Mouse (Mus musculus): Measurements from ENCODE around the gene Sbno2. TPM values are rescaled to one million over a fixed set of nuclear protein-coding genes. Genes with fewer than 3 reads are reported as not detected.
A peak's percentile ranks its signal among the peaks of the same experiment; 100 is the strongest.

The Sbno2 gene
- polyA plus RNA-seq, 1 experiment from 2014 or later, result 13.2 TPM

DNA sequence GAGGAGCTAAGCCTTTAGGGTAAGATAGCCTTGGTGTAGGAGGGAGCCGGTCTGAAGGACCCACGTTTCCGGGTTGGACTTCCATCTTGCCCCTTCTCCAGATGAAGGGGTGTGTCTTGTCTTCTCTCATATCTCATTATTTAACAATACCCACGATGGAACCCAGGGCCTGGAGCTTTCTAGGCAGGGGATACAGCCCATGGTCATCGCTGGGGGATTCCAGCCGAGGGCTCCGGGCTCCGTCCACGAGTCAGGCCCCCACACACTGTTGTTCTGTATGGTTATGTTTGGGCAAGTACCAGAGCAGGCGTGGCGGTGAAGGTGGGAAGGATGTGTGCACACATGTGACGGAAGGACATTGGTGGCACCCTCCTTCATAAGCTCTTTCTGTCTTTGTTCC is 38.8 kb upstream of the Sbno2 start:
- no peaks in the 10 kb centered on the region for H3K27me3 ChIP-seq (ENCODE audit: control insufficient read depth, insufficient read depth, low read length)
- no peak overlapping the region for H3K4me2 ChIP-seq (replicated peaks; ENCODE audit: low read depth, low read length)
- no peaks in the 10 kb centered on the region for H3K9me3 ChIP-seq (ENCODE audit: control insufficient read depth, low read depth, low read length)
- 90% methylated on average over 12 of the region's 12 CpGs for WGBS
- no peak for ATAC-seq (ENCODE audit: insufficient number of reproducible peaks, insufficient read depth, low FRiP score, low read depth)
- H3K4me3 ChIP-seq (ENCODE audit: low read depth, low read length), result no peak overlapping the region
- H3K27ac ChIP-seq (ENCODE audit: low read length), result no peak overlapping the region
- peaks cover 33% of the 10 kb centered on the region for H3K4me1 ChIP-seq (ENCODE audit: control insufficient read depth, insufficient read depth, low read length)
- no peak overlapping the region for H3K9ac ChIP-seq (replicated peaks; ENCODE audit: low read depth, low read length)
- H3K36me3 ChIP-seq (ENCODE audit: control insufficient read depth, insufficient read depth, low read length), result peaks cover 27% of the 10 kb centered on the region; the same call in 1 of the 2 replicates

DNA sequence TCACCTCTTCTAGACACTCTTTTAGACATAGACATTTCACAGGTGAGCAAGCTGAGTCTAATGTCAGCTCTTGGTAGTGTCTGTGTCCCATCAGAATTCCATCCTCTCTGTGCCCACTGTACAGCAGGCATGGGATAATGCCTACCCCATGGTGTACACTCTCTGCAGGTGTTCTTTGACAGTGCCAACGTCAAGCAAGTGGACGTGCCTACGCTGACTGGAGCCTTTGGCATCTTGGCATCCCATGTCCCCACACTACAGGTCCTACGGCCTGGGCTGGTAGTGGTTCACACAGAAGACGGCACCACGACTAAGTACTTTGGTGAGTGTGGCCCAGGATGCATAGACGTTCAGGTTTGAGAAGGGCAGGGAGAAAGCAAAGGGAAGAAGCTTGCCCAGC is 38.3 kb upstream of the Sbno2 start:
- Histone ChIP-seq H3K9me3 (ENCODE audit: control insufficient read depth, low read depth, low read length) (no peaks in the 10 kb centered on the region), H3K4me1 (ENCODE audit: control insufficient read depth, insufficient read depth, low read length) (peaks cover 33% of the 10 kb centered on the region), H3K27ac (ENCODE audit: low read length) (no peak overlapping the region), H3K9ac (replicated peaks; ENCODE audit: low read depth, low read length) (no peak overlapping the region; the same call in 1 of the 2 replicates), H3K27me3 (ENCODE audit: control insufficient read depth, insufficient read depth, low read length) (no peaks in the 10 kb centered on the region), H3K36me3 (ENCODE audit: control insufficient read depth, insufficient read depth, low read length) (peaks cover 27% of the 10 kb centered on the region; the same call in 1 of the 2 replicates), H3K4me2 (replicated peaks; ENCODE audit: low read depth, low read length) (no peak overlapping the region), H3K4me3 (ENCODE audit: low read depth, low read length) (no peak overlapping the region)
- ATAC-seq (ENCODE audit: insufficient number of reproducible peaks, insufficient read depth, low FRiP score, low read depth), result no peak
- WGBS, result 93% methylated on average over 7 of the region's 7 CpGs

- Histone ChIP-seq H3K4me1 (ENCODE audit: control insufficient read depth, insufficient read depth, low read length) (peaks cover 37% of the 10 kb centered on the region), H3K27me3 (ENCODE audit: control insufficient read depth, insufficient read depth, low read length) (no peaks in the 10 kb centered on the region), H3K4me2 (replicated peaks; ENCODE audit: low read depth, low read length) (peak overlapping the region; percentile 65), H3K9me3 (ENCODE audit: control insufficient read depth, low read depth, low read length) (no peaks in the 10 kb centered on the region), H3K4me3 (ENCODE audit: low read depth, low read length) (peak overlapping the region; percentile 66), H3K9ac (replicated peaks; ENCODE audit: low read depth, low read length) (peak overlapping the region; percentile 76), H3K27ac (ENCODE audit: low read length) (peak overlapping the region; percentile 80), H3K36me3 (ENCODE audit: control insufficient read depth, insufficient read depth, low read length) (peaks cover 27% of the 10 kb centered on the region; the same call in 1 of the 2 replicates)
- under 1% methylated on average over 15 of the region's 15 CpGs for WGBS
- no peak for ATAC-seq (ENCODE audit: insufficient number of reproducible peaks, insufficient read depth, low FRiP score, low read depth)
Measured at GRCm38 (mm10) chr10:80142530-80142925, 37.2 kb upstream of the Sbno2 start.

GRCm38 (mm10) chr10:80141786-80142529 is 36.6 kb upstream of the Sbno2 start:
- Histone ChIP-seq H3K4me3 (ENCODE audit: low read depth, low read length) (peak overlapping the region; percentile 66), H3K9ac (replicated peaks; ENCODE audit: low read depth, low read length) (peak overlapping the region; percentile 76), H3K36me3 (ENCODE audit: control insufficient read depth, insufficient read depth, low read length) (peaks cover 27% of the 10 kb centered on the region; the same call in 1 of the 2 replicates), H3K9me3 (ENCODE audit: control insufficient read depth, low read depth, low read length) (no peaks in the 10 kb centered on the region), H3K27ac (ENCODE audit: low read length) (peak overlapping the region; percentile 80), H3K4me2 (replicated peaks; ENCODE audit: low read depth, low read length) (peak overlapping the region; percentile 65), H3K4me1 (ENCODE audit: control insufficient read depth, insufficient read depth, low read length) (peaks cover 37% of the 10 kb centered on the region), H3K27me3 (ENCODE audit: control insufficient read depth, insufficient read depth, low read length) (0 out of 2 replicates have a peak, but pooled peaks cover 3% of the 10 kb centered on the region)
- peak; percentile 88 for ATAC-seq (ENCODE audit: insufficient number of reproducible peaks, insufficient read depth, low FRiP score, low read depth)
- under 1% methylated on average over 43 of the region's 43 CpGs for WGBS

- 0 out of 2 replicates have a peak, but pooled peaks cover 7% of the 10 kb centered on the region for H3K27me3 ChIP-seq (ENCODE audit: control insufficient read depth, insufficient read depth, low read length)
- H3K4me2 ChIP-seq (replicated peaks; ENCODE audit: low read depth, low read length), result peak overlapping the region; percentile 65
- H3K4me1 ChIP-seq (ENCODE audit: control insufficient read depth, insufficient read depth, low read length), result peaks cover 32% of the 10 kb centered on the region
- WGBS, result under 1% methylated on average over 29 of the region's 29 CpGs
- ATAC-seq (ENCODE audit: insufficient number of reproducible peaks, insufficient read depth, low FRiP score, low read depth), result peak; percentile 67
- H3K4me3 ChIP-seq (ENCODE audit: low read depth, low read length), result peak overlapping the region; percentile 66
- peak overlapping the region; percentile 88 for H3K27ac ChIP-seq (ENCODE audit: low read length)
- H3K9me3 ChIP-seq (ENCODE audit: control insufficient read depth, low read depth, low read length), result no peaks in the 10 kb centered on the region
- H3K9ac ChIP-seq (replicated peaks; ENCODE audit: low read depth, low read length), result no peak overlapping the region
- H3K36me3 ChIP-seq (ENCODE audit: control insufficient read depth, insufficient read depth, low read length), result peaks cover 27% of the 10 kb centered on the region; the same call in 1 of the 2 replicates
Measured at GRCm38 (mm10) chr10:80141243-80141642, 35.9 kb upstream of the Sbno2 start.

DNA sequence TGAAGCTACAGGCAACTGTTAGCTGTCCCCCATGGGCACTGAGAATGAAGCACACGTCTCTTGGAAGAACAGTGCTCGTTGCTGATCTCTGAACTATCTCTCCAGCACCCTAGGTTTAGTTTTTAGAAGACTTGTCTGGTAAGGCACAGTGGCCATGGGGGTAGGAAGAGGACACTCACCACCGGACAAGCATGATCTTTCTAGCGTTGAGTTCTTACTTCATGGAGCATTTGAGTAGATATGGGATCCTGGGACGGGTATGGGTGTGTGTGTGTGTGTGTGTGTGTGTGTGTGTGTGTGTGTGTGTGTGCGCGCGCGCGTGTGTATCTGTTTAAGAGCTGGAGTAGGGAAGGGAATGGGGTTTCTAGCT is 35.3 kb upstream of the Sbno2 start, which contains the start of gene Cbarp:
Cbarp (minus strand) TSS at position 170 of the 370 bp plus-strand sequence.
- H3K4me2 ChIP-seq (replicated peaks; ENCODE audit: low read depth, low read length), result peak within 1 kb of the TSS; percentile 65
- ATAC-seq (ENCODE audit: insufficient number of reproducible peaks, insufficient read depth, low FRiP score, low read depth), result no peak
- 69% methylated on average over 10 of the region's 10 CpGs for WGBS
- H3K9ac ChIP-seq (replicated peaks; ENCODE audit: low read depth, low read length), result no peak within 1 kb of the TSS
- H3K4me3 ChIP-seq (ENCODE audit: low read depth, low read length), result peak within 1 kb of the TSS; percentile 66
- H3K4me1 ChIP-seq (ENCODE audit: control insufficient read depth, insufficient read depth, low read length), result peaks cover 26% of the 10 kb centered on the region
- H3K27me3 ChIP-seq (ENCODE audit: control insufficient read depth, insufficient read depth, low read length), result 0 out of 2 replicates have a peak, but pooled peaks cover 7% of the 10 kb centered on the region
- H3K9me3 ChIP-seq (ENCODE audit: control insufficient read depth, low read depth, low read length), result no peaks in the 10 kb centered on the region
- H3K36me3 ChIP-seq (ENCODE audit: control insufficient read depth, insufficient read depth, low read length), result peaks cover 22% of the 10 kb centered on the region; the same call in 1 of the 2 replicates
- peak within 1 kb of the TSS; percentile 88 for H3K27ac ChIP-seq (ENCODE audit: low read length)

DNA sequence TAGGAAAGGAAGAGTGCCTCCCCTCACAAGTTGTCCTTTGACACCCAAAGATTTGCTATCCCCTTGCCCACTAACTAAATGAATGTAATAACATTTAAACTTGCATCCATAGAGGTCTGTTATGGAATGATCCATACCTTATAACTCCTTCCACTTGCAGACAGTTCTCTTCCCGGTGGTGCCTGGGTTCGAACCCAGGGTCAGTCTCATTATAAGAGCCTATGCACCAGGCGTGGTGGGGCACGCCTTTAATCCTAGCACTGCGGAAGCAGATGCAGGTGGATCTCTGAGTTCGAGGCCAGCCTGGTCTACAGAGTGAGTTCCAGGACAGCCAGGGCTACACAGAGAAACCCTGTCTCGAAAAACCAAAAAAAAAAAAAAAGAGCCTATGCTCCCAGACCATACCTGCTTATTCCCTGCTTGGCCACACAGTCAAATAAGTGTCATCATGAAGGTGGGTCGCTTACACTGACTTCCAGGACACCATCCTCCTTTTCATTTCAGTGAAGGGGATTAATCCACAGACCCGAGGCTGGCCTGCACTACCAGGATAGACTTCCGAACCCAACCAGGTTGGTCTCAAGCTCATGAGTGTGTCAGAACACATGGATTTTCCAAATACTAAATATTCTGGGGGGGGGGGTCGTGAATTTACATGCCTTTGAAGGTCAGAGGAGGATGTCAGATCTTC is 34.7 kb upstream of the Sbno2 start:
- Histone ChIP-seq H3K4me1 (ENCODE audit: control insufficient read depth, insufficient read depth, low read length) (peaks cover 23% of the 10 kb centered on the region; the same call in 1 of the 2 replicates), H3K9me3 (ENCODE audit: control insufficient read depth, low read depth, low read length) (no peaks in the 10 kb centered on the region), H3K27me3 (ENCODE audit: control insufficient read depth, insufficient read depth, low read length) (0 out of 2 replicates have a peak, but pooled peaks cover 7% of the 10 kb centered on the region), H3K4me2 (replicated peaks; ENCODE audit: low read depth, low read length) (no peak overlapping the region), H3K27ac (ENCODE audit: low read length) (no peak overlapping the region), H3K9ac (replicated peaks; ENCODE audit: low read depth, low read length) (no peak overlapping the region), H3K36me3 (ENCODE audit: control insufficient read depth, insufficient read depth, low read length) (peaks cover 17% of the 10 kb centered on the region; the same call in 1 of the 2 replicates), H3K4me3 (ENCODE audit: low read depth, low read length) (no peak overlapping the region)
- no peak for ATAC-seq (ENCODE audit: insufficient number of reproducible peaks, insufficient read depth, low FRiP score, low read depth)
- 73% methylated on average over 11 of the region's 11 CpGs for WGBS

GRCm38 (mm10) chr10:80139439-80139775 is 34.0 kb upstream of the Sbno2 start:
- WGBS, result under 1% methylated on average over 8 of the region's 10 CpGs
- 0 out of 2 replicates have a peak overlapping the region, but pooled peaks have one; percentile 79 for H3K27ac ChIP-seq (ENCODE audit: low read length)
- peaks cover 20% of the 10 kb centered on the region; the same call in 1 of the 2 replicates for H3K4me1 ChIP-seq (ENCODE audit: control insufficient read depth, insufficient read depth, low read length)
- H3K4me3 ChIP-seq (ENCODE audit: low read depth, low read length), result peak overlapping the region; percentile 73
- H3K9me3 ChIP-seq (ENCODE audit: control insufficient read depth, low read depth, low read length), result no peaks in the 10 kb centered on the region
- H3K4me2 ChIP-seq (replicated peaks; ENCODE audit: low read depth, low read length), result peak overlapping the region; percentile 97
- H3K36me3 ChIP-seq (ENCODE audit: control insufficient read depth, insufficient read depth, low read length), result peaks cover 10% of the 10 kb centered on the region; the same call in 1 of the 2 replicates
- H3K27me3 ChIP-seq (ENCODE audit: control insufficient read depth, insufficient read depth, low read length), result 0 out of 2 replicates have a peak, but pooled peaks cover 7% of the 10 kb centered on the region
- peak overlapping the region; percentile 86; the same call in 1 of the 2 replicates for H3K9ac ChIP-seq (replicated peaks; ENCODE audit: low read depth, low read length)
- 0 out of 2 replicates have a peak, but pooled peaks have one; percentile 1 for ATAC-seq (ENCODE audit: insufficient number of reproducible peaks, insufficient read depth, low FRiP score, low read depth)
